Mouse (Mus musculus): ENCODE measurements around the gene Stard13. TPM values are rescaled to one million over a fixed set of nuclear protein-coding genes. Genes with fewer than 3 reads are reported as not detected.

Stard13 gene
- total RNA-seq, 4 experiments from 2014 or later = 12.5 to 17.0 (median 14.7) TPM

DNA sequence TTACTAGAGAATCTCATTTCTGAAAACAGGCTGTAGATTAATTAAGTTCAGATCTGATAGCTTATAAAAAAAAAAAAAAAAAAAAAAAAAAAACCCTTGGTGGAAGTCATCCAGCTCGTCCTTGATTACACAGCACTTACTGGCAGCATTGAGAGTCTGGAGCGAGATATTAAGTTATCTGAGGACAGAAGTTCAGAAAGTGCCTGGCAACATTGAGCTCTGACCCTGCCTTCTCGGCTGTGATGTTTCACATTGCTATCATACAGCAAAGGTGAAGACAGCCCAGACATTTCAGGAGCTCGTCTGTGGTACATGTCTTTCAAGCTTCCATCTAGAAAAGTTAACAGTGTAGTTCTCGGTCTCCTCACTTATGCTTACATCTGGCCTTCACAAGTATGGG lies 95.7 kb downstream of the Stard13 start:
- DNase-seq = no peak

DNA sequence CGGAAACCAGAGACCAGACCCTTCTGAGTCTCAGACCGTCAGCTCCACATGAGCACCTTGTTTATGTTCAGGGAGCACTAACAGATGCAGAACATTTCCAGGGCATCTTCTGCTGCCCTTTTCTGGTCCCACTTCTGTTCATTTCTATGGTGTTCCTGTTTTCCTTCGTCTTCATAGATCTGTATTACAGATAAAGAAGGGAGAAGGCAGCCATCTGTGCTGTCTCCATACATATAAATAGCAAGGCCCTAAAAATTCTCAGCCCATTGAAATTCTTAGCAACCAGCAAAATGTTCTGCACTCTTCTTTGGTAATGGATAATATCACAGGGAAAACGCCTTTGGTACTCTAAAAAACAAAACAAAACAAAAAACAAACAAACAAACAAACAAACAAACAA lies 96.3 kb downstream of the Stard13 start:
- DNase-seq = no peak

DNA sequence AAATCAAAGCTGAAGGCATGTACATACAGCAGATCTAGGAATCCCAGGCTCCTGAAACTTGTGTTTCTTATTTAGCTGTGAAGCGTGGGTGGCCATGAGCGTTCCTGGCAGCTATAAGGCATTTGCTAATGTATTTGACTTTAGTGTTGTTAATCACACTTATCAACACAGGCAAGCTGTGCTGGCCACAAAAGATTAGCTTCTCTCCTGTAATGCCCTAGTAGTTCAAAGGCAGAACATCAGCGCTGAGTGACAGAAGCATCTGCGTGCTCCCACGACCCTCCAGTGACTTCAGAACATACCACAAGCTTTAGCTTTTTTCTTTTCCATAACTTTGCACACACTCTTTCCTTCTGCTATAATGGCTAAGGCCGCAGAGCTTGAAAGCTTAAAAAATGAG lies 97.7 kb downstream of the Stard13 start:
- DNase-seq = no peak

DNA sequence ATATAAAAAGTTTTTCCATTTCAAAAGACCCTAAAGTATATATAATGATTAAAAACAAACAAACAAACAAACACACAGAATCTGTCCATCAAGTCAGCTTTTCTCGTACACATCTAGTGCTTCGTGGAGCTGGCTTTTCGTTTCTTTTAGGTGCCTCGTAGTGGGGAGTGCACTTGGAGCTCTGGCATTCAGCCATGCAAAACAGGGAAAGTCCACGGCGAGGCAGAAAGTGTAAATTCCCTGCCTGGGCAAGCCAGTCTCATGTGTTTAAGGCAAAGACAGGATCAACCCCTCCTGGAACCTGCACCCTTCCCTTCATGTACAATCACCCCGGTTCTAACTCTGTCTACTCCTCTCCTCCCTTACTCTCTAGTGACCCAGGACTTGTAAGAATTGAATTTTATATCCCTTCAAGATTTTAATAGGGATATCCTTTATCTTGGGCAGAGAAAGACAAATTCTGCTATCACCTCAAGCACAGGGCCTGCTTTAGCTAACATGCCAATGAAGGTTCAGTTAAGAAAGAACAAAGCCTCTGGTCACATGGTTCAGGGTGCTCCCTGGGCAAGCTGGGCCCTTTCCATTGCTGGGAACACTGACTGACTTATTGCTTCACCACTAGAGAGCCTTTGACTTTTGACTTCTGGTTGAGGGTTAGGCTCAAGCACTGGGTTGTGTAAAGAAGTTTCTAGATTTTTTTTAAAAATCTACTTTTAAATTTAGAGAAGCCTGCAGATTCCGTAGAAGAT lies 98.4 kb downstream of the Stard13 start:
- DNase-seq = no peak

DNA sequence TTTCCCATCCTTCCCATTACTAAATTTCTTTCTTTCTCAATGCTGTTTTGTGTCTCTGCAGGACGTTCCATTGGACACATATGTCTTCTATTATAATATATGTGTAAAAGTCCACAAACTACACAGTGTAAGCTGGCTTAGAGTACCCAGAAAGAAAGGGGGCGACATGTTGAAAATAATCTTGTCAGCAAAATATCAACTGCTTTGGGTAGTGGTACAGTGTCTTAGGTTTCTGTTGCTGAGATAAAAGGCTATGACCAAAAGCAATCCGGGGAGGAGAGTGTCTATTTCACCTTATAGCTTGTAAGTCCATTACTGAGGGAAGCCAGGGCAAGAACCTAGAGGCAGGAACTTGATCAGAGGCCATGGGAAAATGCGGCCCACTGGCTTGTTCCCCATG lies 99.4 kb downstream of the Stard13 start:
- DNase-seq = no peak

DNA sequence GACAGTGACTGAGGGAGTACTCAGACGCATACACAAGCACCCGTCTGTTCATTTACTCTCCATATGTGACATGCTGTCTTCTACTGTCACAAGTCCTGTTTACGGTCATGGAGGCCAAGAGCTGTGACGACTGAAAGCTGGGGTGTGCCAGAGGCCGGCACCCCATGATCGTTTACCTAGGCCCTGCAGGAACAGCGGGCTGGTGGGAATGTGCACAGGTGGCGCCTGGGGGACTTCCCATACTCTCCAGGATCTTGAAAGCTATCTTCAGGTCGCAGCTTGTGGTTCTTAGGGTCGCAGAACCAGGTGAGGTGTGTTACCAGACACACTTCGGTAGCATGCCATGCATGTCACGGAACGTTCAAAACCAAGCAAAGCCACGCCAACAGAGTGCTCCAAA lies 99.9 kb downstream of the Stard13 start:
- DNase-seq = no peak

DNA sequence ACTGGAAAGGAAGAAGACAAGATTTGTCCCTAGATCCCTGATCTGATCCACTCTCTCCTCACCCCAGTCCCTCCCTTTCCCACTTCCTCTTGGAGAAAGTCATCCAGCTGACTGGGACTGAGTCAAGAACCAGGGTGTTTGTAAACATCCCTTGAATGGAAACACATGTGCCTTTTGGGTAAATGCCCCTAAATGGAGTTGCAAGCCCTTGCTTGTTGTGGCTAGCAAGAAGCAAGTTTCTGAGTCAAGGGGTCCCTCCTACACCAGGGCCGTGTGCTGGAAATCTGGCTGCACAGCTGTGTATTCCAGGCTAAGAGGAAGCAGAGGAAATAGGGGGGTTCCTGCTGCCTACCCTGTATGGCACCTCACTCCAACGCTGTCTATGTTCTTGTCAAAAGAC lies 103.9 kb downstream of the Stard13 start:
- DNase-seq = no peak

DNA sequence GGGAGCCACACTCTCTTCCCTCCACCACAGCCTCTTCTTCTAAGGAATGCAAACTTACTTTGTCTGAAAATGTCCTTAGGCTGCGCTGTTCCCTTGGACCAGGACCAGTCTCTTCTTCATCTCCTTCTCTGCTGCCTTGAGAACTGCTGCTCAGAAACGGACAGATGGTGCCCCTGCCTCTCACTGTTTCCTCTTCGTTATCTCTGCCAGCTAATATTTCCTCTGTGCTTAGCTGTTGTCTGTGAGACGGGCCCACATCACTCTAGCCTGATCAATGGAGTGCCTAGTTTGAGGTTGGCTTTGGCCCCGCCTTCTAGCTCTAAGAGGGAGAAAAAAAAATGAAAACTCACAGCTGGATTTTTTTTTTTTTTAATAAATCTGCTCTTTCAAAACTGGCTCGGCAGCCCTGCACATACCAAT lies 106.3 kb downstream of the Stard13 start:
- no peak for DNase-seq

DNA sequence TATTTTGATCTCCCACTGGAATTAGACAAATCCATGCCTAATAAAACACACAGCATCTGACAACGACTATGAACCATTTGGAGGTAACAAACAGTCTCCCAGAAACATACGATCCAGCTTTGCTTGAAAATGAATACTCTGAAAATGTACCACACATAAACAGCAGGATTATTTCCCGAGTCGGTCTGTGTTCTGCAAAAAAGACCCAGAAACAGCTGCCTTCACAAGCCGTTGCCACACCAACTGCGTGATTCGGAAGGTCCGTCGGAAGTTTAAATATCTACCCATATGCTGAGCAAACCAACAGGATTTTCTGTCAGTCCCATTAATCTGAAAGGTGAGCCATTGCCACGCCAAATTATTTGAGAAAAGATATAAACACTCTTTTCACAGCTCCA lies 107.0 kb downstream of the Stard13 start:
- DNase-seq = no peak

DNA sequence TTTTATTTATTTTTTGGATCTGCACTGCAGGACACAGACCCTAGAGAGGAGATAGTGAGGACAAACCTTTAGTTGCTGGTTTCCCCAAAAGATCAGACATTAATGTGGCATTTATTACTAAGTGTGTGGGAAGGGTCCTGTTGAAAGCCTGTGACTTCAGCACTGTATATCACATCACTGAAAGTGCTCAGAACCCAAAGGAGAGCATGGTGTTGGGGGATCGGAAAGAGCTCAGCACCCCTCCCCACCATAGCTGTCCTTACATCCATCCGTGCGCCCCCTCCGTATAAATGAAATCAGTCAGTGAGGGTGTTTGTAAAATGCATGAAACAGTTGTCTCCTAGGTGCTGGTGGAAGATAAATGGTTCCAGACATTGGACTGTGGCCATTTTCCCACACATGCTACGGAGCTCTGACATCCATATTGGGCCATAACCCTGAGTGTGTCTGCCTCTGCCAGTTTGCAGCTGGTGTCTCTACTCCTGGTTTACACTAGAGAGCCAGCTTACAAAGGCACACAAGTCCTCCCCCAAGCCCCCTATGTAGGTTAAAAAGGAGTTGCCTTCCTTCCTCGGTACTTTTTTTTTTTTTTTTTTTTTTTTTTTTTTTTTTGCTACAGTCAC lies 107.5 kb downstream of the Stard13 start:
- DNase-seq = no peak

DNA sequence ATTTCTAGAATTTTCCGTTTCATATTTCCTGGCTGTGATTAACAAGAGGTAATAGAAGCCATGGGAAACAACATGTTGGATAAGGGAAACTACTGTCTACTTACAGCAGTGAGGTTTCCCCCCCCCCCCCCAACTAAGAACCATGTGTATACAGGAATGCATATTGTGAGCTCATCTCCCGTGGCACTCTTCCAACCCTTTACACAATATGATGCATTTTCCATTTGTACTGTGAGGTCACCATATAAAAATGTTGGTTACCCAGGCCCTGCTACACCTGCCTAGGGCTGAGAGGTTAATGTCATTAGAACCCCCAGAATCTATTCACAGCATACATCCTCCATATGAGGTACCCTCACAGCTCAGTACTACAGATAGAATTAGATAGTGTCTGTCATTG lies 115.8 kb downstream of the Stard13 start:
- DNase-seq = no peak

DNA sequence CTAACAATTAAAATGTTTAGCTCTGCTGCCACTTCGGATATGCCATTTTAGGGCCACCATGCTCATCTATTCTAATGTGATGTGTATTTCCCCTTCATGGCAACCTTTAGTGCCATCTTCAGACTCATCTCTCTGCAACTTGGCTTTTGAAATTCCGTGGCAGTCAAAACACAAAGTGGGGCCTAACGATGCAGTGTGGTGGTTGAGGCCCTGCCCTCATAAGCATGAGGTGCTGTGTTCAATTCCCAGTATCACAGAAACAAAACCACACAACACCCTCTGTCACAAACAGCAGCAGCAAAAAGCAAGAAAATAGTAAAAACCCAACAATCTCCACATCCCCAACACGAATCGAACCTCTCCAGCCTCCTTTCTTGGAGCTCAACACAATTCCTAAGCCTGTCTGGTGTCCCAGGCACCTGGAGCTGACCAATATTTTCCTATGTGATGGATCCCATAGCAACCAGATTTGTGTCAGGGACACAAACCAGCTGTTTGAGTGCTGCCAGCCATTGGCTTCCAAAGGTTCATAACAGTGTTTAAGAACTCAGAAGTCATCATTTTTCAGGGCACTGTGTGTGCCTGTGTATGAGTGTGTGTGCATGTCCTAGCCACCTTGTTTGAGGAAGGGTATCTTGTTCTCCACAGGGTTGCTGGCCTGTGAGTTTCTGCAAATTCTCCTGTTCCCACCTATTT lies 117.3 kb downstream of the Stard13 start:
- no peak for DNase-seq

DNA sequence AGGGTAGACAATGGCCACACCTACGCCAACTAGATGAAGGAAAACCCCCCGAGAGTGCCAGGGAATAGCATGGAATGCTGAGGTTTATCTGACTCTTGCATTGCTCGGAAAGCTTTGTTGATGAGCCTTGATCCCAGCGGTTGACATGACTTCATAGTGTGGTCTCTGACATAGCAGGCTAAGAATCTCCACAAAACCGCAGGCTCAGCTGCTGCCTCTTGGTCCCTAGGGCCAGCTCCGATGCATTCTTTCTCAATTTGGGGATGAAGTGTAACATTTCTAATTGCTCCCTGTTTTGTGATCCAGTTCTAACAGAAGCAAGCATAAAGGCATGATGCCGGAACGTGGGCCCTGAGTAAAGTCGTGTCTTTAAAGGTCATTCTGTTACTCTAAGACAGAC lies 120.9 kb downstream of the Stard13 start:
- DNase-seq = no peak

DNA sequence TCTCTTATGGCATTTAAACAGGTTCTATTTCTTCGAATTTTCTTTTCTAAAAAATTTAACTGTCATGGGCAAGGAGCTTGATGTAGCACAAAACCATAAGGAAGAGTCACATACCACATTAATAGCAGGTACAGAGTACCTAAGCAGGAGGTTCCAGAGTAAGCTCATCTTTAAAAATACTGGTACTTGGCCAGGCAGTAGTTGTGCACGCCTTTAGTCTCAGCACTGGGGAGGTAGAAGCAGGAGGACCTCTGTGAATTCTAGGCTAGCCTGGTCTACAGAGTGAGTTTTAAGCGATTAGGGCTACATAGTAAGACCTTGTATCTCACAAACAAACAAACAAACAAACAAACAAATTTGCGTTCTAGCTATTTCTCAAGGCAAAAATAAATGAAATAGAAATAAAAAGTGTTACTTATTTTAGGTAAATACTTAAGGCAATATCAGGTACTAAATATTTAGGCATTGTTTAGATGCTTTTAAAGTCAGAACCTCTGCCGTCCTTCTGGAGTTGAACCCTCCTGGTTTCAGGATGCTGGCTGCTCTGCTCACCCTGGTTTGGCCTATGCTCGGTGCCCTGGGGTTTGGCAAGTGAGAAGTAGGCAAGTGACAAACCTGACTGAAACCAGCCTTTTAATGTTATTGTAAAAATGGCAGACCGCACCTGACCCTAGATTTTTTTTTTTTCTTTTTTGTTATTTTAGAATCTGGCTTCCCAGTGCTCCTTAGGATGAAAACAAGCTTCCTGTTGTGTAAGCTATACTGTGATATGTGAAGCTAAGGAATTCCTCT lies 122.4 kb downstream of the Stard13 start:
- DNase-seq = no peak

DNA sequence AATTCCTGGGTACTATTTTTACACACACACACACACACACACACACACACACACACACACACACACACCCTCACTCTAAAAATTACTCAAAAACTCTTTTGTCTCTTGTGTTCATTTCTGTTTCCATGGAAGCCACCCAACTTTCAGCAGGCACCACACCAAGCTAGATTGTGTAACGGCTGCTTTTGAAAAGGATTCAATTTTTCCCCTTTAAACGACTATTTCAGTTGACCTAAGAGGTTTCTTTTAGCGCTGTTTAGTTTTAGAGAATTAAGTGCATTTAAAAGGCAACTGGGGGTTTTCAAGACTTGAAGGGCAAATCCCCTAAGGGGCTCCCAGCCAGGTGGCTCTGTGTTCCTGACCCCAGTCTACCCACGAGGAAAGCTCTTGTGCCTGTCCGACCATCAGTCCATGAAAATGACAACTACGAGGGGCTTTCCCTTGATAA lies 123.2 kb downstream of the Stard13 start:
- no peak for DNase-seq

DNA sequence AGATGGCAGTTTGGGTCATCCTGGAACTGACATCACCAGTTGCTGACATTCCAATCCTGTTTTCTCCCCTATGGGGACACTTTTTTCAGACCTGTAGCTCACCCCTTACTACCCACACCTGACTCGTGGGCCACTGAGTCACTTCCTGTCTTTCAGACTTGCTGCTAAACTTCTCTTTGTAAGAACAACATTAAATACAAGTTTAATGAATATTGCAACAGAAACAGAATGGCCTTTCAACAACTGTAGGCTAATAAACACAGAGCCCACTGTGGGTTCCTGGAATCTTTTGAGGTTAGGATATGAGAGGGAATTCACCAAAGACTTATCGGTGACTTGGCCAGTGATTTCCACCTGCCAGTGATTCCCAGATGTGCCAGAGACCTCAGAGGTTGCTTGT lies 123.8 kb downstream of the Stard13 start:
- DNase-seq = no peak

DNA sequence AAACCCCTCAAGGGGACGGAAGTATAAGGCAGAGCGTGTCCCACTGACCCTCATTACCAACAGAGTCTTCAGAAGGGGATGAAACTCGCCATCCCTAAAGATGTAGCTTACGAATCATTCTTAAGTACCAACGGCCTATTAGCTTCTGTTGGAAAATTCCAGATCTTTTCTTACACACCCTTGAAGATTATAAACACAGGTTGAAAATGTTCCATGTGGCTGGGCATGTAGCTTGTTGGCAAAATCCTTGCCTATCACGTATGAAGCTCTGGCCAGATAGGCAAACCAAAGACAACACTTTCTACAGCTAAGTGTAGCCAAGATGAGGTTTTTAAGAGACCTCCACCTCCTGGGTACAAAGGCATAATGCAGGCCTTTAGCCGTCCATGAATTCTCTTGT lies 124.7 kb downstream of the Stard13 start:
- DNase-seq = no peak

DNA sequence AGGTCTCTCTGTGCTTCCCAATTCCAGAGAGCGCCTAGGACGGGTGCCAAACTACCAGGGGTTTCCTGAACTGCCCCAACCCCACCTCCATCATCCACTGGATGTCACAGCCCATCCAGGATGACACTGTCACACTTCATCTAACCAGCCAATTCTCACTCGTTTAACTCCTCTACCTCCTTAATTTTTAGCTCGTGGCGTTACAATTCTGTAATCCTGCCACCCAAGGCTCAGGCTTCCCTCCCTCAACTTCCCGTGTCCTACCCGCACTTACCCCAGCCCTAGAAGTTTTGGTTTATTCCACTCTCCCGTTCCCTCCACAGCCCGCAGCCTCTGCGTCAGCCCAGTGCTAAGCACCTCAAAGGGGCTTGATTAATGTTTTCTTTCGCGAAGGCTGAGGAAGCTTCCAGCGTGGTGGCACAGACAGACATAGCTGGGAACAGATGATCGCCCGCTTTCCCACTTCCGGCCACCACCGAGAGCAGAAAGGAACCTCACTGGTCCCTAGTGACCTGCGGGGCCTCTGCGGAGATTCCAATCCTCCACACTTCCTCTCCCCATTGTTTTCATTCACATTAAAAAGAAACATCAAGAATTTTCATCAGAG lies 125.2 kb downstream of the Stard13 start:
- DNase-seq = no peak

DNA sequence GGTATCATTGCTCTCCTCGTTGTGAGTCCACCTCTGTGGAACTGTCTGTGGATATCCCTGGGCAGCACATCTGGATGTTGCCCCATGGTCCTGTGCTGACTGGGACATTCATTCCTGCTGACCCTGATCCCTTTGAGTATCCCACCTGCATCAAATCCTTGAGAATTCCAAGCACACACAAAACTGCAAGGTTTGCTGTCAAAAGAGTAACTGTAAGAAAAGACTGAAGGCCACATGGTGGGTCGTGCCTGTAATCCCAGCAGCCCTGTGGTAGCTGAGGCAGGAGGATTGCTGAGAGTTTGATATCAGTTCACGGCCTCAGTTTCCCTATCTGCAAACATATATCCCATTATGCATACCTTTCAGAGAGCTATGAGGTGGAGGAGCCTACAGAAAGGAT lies 126.8 kb downstream of the Stard13 start:
- no peak for DNase-seq

DNA sequence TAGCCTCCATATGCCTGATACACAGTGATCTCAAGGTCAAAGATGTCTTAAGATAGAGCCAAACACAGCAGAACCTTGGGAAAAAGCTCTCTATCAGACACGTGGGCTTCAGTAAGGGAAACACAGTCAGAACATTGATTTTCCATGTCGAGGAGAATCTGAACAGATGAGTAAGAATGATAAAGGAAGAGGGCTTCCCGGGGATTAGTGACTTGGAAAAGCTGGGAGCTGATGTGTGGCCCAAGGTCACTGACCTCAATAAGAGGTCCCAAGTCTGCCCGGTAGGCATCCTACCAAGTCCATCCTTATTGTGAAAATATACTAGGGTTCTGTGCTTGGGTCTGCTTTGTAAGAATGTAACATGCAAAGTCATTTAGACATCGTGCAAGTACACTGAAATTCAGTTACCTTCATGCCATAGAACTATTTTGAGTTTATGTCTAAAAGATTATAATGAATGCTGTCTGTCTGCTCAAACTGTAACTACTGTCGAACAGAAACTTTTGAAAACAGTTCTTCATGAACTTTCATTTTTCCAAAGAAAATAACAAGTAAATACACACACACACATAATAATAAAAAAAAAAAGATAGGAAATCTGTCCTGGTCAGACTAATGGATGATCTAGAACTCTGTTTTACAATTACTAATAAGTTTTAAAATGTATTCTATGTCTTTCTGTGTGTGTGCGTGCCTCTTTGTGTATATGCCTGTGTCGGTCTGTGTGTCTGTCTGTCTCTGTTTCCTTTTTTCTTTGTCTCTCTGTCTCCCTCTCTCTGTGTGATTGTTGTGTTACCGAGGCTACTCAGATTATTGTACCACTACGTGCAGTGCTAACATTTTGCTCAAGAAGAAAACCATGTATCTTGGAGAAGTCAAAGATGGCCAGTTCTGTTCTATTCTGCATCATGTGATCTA lies 128.3 kb downstream of the Stard13 start:
- DNase-seq = no peak

DNA sequence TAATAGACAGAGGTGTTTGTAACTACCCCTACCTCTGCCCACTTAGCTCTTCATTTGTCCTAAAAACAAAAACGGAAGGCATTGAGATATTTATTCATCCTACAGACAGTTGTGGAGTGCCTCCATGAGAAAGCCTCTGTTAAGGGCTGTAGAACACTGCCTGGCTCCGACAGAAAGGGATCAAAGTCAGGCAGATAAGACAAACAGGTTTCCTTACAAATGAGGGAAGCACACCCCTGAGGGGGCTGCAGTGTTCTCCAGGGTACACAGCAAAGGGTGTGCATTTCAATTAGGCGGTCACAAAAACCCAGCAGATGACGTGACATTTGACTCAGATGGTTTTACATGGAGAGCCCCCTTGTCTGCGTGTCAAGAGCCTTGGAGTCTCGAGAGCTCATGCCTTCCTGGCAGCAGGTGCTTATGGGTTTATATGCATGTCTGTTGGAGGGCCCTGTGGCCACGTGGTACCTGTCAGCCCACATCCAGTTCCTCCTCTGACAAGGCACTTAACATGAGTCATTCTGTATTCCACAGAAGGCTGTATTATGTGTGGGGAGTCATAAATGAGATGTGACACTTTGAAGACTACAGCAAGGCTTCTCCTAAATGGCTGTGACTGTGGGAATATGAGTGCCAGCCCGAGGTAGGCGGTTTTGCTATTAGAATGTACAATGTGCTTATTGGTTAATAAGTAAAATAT lies 129.1 kb downstream of the Stard13 start:
- DNase-seq = no peak

Data from adrenal gland, adult 8-10 months (tissue).